Comparison of ENCODE assay signal across 24 mouse cellular contexts in genomic region chr8:35192515-35192914, GRCm38 (mm10).
A peak's percentile ranks its signal among the peaks of the same experiment; 100 is the strongest.
DNase-seq lines count a peak whose midpoint lies in the region; TF ChIP-seq lines count a peak whose summit lies in the region.
"Had no signal": no experiment of that assay in that cellular context is flagged by ENCODE, and none has a peak within 500 bp of the region (broad histone marks: within the 10 kb centered on the region; RNA-seq: fewer than 3 reads in every experiment).

No protein-coding gene starts in this region.

- no peaks in the 10 kb centered on the region for H3K9me3 ChIP-seq in heart, embryonic 10.5 days
- no peaks in the 10 kb centered on the region for H3K9me3 ChIP-seq in ES-Bruce4 (replicated peaks; ENCODE audit: control insufficient read depth, insufficient read depth, low read length, poor library complexity, severe bottlenecking)
- H3K9me3 ChIP-seq: embryonic facial prominence, embryonic 13.5 days; embryonic facial prominence, embryonic 15.5 days; forebrain, embryonic 10.5 days; forebrain, embryonic 12.5 days had no signal

- WGBS in heart, embryonic 10.5 days, result 44% methylated on average over 3 of the region's 3 CpGs
- 66% methylated on average over 3 of the region's 3 CpGs for WGBS in heart, adult 2 months

- intact Hi-C loops in heart, adult 2 months (cut with DNase I), result no loop called here

- no peak for TF ChIP-seq POLR2A in heart, adult 2 months (IDR thresholded peaks at IDR 0.05; ENCODE audit: insufficient read depth, low read depth, low read length)
- no peak for TF ChIP-seq POLR2A in ES-Bruce4 (IDR thresholded peaks at IDR 0.05; ENCODE audit: insufficient read depth, low read length)

- peaks cover 4% of the 10 kb centered on the region; the same call in 1 of the 2 replicates for H3K4me1 ChIP-seq in heart, embryonic 10.5 days
- H3K4me1 ChIP-seq in heart, adult 2 months (ENCODE audit: control insufficient read depth, insufficient read depth, low read length), result peaks cover 1% of the 10 kb centered on the region; the same call in 1 of the 2 replicates
- H3K4me1 ChIP-seq in ES-Bruce4 (ENCODE audit: control insufficient read depth, insufficient read depth, low read length), result no peaks in the 10 kb centered on the region

- no peaks in the 10 kb centered on the region for H3K79me2 ChIP-seq in heart, adult 2 months (replicated peaks; ENCODE audit: control insufficient read depth, insufficient read depth, low read length)

- DNase-seq in heart, embryonic 10.5 days (ENCODE audit: low spot score), result peak; percentile 46
- DNase-seq in heart, adult 2 months, result no peak
- DNase-seq in R1 (ENCODE audit: low read depth, low spot score), result peak; percentile 59
- no peak for DNase-seq in kidney, postnatal 36 days
- DNase-seq: adrenal gland, adult 2 months; adrenal gland, postnatal 10 days; adrenal gland, postnatal 25 days; B cell, adult 2 months; cerebellum, adult 11 months; cerebellum, adult 18-20 months; cerebellum, adult 8-10 months; cerebellum, adult 9-11 months; cerebellum, postnatal 14 days; cerebellum, postnatal 36 days; embryo, embryonic 11 days had no signal

- no peak for TF ChIP-seq CTCF in heart, adult 2 months (IDR thresholded peaks at IDR 0.05)
- TF ChIP-seq CTCF in ES-Bruce4 (IDR thresholded peaks at IDR 0.05; ENCODE audit: low read depth, low read length), result no peak

- H3K4me3 ChIP-seq in heart, embryonic 10.5 days, result no peak overlapping the region
- no peak overlapping the region for H3K4me3 ChIP-seq in heart, adult 2 months
- H3K4me3 ChIP-seq in ES-Bruce4 (ENCODE audit: low read depth, low read length), result no peak overlapping the region
- H3K4me3 ChIP-seq: embryonic facial prominence, embryonic 13.5 days; embryonic facial prominence, embryonic 15.5 days; erythroblast, embryonic 14.5 days; forebrain, embryonic 10.5 days; forebrain, embryonic 12.5 days had no signal

- H3K27me3 ChIP-seq in heart, embryonic 10.5 days (ENCODE audit: insufficient read depth, poor library complexity, severe bottlenecking), result no peaks in the 10 kb centered on the region
- no peaks in the 10 kb centered on the region for H3K27me3 ChIP-seq in heart, adult 2 months (ENCODE audit: control insufficient read depth, insufficient read depth, low read length)
- no peaks in the 10 kb centered on the region for H3K27me3 ChIP-seq in ES-Bruce4 (ENCODE audit: control insufficient read depth, insufficient read depth, low read length, poor library complexity, severe bottlenecking)
- H3K27me3 ChIP-seq: CH12.LX; embryonic facial prominence, embryonic 13.5 days; embryonic facial prominence, embryonic 15.5 days; forebrain, embryonic 12.5 days; Patski had no signal

- no peak for TF ChIP-seq EP300 in heart, adult 2 months (IDR thresholded peaks at IDR 0.05; ENCODE audit: insufficient read depth, low read depth, low read length)
- peak; percentile 53; the same call in 1 of the 2 replicates for TF ChIP-seq EP300 in ES-Bruce4 (IDR thresholded peaks at IDR 0.05; ENCODE audit: insufficient read depth, low read depth, low read length)

- no peaks in the 10 kb centered on the region for H3K36me3 ChIP-seq in heart, embryonic 10.5 days
- H3K36me3 ChIP-seq in heart, adult 2 months (ENCODE audit: control insufficient read depth, insufficient read depth, low read length), result no peaks in the 10 kb centered on the region
- no peaks in the 10 kb centered on the region for H3K36me3 ChIP-seq in ES-Bruce4 (ENCODE audit: control insufficient read depth, insufficient read depth, low read length, poor library complexity, severe bottlenecking)
- H3K36me3 ChIP-seq: embryonic facial prominence, embryonic 13.5 days; embryonic facial prominence, embryonic 15.5 days; forebrain, embryonic 10.5 days; forebrain, embryonic 12.5 days; G1E had no signal

- H3K9ac ChIP-seq in heart, adult 2 months (ENCODE audit: low read depth, low read length), result no peak overlapping the region
- H3K9ac ChIP-seq in ES-Bruce4 (ENCODE audit: low read depth, poor library complexity, severe bottlenecking), result no peak overlapping the region
- H3K9ac ChIP-seq: embryonic facial prominence, embryonic 13.5 days; embryonic facial prominence, embryonic 15.5 days; forebrain, embryonic 12.5 days had no signal

- no peak overlapping the region for H3K27ac ChIP-seq in heart, embryonic 10.5 days
- H3K27ac ChIP-seq in heart, adult 2 months, result no peak overlapping the region
- H3K27ac ChIP-seq in ES-Bruce4 (ENCODE audit: insufficient read depth, low read length), result no peak overlapping the region
- H3K27ac ChIP-seq: embryonic facial prominence, embryonic 13.5 days; embryonic facial prominence, embryonic 15.5 days; forebrain, embryonic 10.5 days; forebrain, embryonic 12.5 days had no signal

Comparison
In these comparisons a context has a peak if more than half of its experiments do, and no peak if none do; other contexts are left out.
1. DNase-seq: peak in heart, embryonic 10.5 days (single experiment) and R1 (single experiment); none in heart, adult 2 months (0 of 2) and kidney, postnatal 36 days (0 of 2).